Mouse (Mus musculus) liver, embryonic 16.5 days (tissue): ENCODE measurements around the gene Camk1d. TPM values are rescaled to one million over a fixed set of nuclear protein-coding genes. Genes with fewer than 3 reads are reported as not detected.
A peak's percentile ranks its signal among the peaks of the same experiment; 100 is the strongest.

Experiments
- ATAC-seq: fragments of 200-750 bp; cut with Nextera tagmentation; 2 replicates; pipeline ENCODE4 v1.8.0; 2017; ENCODE audit warnings: low read depth, mild to moderate bottlenecking, moderate number of reproducible peaks, moderate library complexity
- H3K27ac ChIP-seq: fragments of 300-500 bp; sonication (generic); 2 replicates; pipeline ENCODE4 v1.5.1; 2014; ENCODE audit warnings: mild to moderate bottlenecking, low read length
- H3K27me3 ChIP-seq: fragments of 300-500 bp; sonication (generic); 2 replicates; pipeline ENCODE4 v1.6.1; 2014; ENCODE audit warnings: low read depth, low read length, mixed read lengths; ENCODE audit not compliant: control insufficient read depth, insufficient read depth
- H3K36me3 ChIP-seq: fragments of 300-500 bp; sonication (generic); 2 replicates; pipeline ENCODE4 v1.6.1; 2014; ENCODE audit warnings: mild to moderate bottlenecking; ENCODE audit not compliant: control insufficient read depth, insufficient read depth
- H3K4me1 ChIP-seq: fragments of 300-500 bp; sonication (generic); 2 replicates; pipeline ENCODE4 v1.6.1; 2014; ENCODE audit warnings: low read depth, low read length, mixed read lengths; ENCODE audit not compliant: control insufficient read depth
- H3K4me2 ChIP-seq: fragments of 300-500 bp; sonication (generic); 2 replicates; pipeline ENCODE4 v1.6.1; 2014; ENCODE audit warnings: low read depth, low read length, mixed read lengths
- H3K4me3 ChIP-seq: fragments of 300-500 bp; sonication (generic); 2 replicates; pipeline ENCODE4 v1.5.1; 2014; ENCODE audit warnings: low read depth, mild to moderate bottlenecking, low read length
- H3K9ac ChIP-seq: fragments of 300-500 bp; sonication (generic); 2 replicates; pipeline ENCODE4 v1.6.1; 2014; ENCODE audit warnings: low read depth, low read length
- H3K9me3 ChIP-seq: fragments of 300-500 bp; sonication (generic); replicated peaks from 2 replicates; pipeline ENCODE4 v1.6.1; 2016; ENCODE audit warnings: low read length; ENCODE audit not compliant: control insufficient read depth
- WGBS: fragments of 180-500 bp; shearing (Covaris S2); extraction: QIAGEN DNeasy Blood & Tissue Kit; methylation state at CpG from one replicate; pipeline ENCODE4 v1.1.7; 2014; ENCODE audit not compliant: insufficient replicate concordance; 5-methylcytosine and 5-hydroxymethylcytosine counted together
- polyA plus RNA-seq: library from polyadenylated mRNA; unstranded; fragments of >200 nt; fragmentation: Nextera tagmentation; extraction: Ambion mirVana; gene quantifications from 2 replicates; pipeline ENCODE4 v1.2.1, GENCODE M21; 2015

The Camk1d gene
- polyA plus RNA-seq, 1 experiment from 2014 or later = 1.3 TPM

DNA sequence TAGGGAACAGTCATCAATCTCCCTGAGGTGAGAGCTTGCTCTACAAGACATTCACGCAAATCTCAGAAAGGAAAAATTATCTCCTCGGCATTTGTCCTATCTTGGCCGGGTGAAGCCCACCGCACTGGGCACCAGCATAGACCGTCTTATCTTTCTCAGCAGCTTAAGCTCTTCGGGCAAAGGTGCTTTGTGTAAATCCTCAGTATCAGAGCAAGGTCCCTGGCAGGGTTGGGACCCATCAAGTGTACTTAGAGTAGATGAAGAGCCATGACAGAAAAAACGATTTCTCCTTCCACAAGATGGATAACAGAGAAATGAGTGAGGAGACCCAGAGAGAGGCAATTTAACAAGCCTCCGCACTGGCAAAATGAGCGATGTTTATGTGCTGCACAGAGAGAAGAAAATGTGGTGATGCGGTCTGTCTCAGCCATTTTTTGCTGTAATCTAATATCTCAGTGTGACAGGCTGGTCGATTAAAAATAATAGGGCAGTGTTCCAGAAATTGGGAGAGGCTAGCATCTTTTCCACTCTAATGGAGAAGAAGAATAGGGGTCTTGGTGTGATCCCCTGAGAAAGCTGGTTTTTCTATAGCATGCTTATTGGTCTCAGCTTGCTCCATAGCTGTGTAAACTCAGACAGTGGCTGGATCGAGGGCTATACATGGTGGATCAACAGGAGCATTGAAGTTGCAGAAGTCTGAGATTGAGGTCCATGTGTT is 386.6 kb downstream of the Camk1d start:
- no peaks in the 10 kb centered on the region for H3K36me3 ChIP-seq
- H3K4me2 ChIP-seq = no peak overlapping the region
- ATAC-seq = no peak
- WGBS = 63% methylated on average over 12 of the region's 12 CpGs
- H3K9me3 ChIP-seq = no peaks in the 10 kb centered on the region
- H3K9ac ChIP-seq = no peak overlapping the region
- no peaks in the 10 kb centered on the region for H3K27me3 ChIP-seq
- no peak overlapping the region for H3K4me3 ChIP-seq
- H3K4me1 ChIP-seq = no peaks in the 10 kb centered on the region
- H3K27ac ChIP-seq = no peak overlapping the region

DNA sequence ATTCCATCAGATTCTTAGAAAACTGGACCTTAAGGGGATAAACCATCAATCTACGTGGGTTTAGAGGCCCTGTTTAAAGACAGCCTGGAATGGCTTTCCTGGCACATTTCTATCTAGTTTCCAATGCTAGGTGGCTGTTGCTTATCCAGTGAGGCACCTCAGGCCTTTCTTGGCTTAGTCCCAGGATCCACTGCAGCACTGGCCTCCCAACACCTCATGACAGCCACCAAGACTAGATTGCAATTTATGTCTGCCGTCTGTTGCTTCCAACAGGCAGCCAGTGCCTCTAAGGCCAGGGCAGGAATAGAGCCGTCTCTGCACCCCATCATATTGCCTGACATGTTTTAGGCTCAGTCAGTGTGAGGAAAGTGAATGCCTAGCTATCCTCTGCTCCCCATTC is 389.5 kb downstream of the Camk1d start:
- Histone ChIP-seq H3K4me3 (no peak overlapping the region), H3K36me3 (no peaks in the 10 kb centered on the region), H3K9ac (no peak overlapping the region), H3K27me3 (no peaks in the 10 kb centered on the region), H3K4me1 (no peaks in the 10 kb centered on the region; the same call in 1 of the 2 replicates), H3K27ac (no peak overlapping the region), H3K9me3 (no peaks in the 10 kb centered on the region), H3K4me2 (no peak overlapping the region)
- WGBS = 58% methylated on average over 3 of the region's 3 CpGs
- ATAC-seq = no peak

DNA sequence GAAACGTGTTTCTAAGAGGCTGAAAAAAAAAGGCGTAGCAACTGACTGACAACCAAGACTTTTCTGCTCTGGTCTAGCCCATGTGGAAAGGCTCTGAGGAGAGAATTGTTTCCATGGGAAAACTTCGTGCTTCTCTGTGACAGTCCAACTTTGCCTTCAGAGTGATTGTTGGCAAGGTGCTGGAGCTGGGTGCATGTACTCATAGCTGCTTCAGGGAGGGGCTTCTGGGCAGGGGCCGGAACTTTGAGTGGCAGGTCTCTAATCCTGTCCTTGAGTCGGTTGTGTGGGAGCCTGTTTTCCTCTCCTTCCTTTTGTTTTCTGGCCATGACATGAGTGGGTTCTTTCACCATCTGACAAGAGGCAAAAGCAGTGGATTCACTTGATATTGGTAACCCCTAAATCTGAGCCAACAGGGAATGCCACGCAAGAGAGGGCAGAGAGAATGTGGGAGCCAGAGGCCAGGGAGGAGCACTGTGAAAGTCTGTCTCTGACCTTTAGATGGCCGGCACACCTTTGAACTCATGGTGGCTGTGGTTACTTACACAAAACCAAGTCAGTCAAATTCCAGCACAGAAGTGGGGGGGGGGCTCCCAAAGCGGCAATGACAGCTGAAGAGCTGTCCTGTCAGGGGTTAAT is 392.5 kb downstream of the Camk1d start:
- no peaks in the 10 kb centered on the region; the same call in 1 of the 2 replicates for H3K4me1 ChIP-seq
- no peak overlapping the region for H3K27ac ChIP-seq
- H3K4me3 ChIP-seq = no peak overlapping the region
- H3K4me2 ChIP-seq = no peak overlapping the region
- ATAC-seq = no peak
- no peaks in the 10 kb centered on the region for H3K27me3 ChIP-seq
- no peak overlapping the region for H3K9ac ChIP-seq
- 57% methylated on average over 8 of the region's 8 CpGs for WGBS
- H3K36me3 ChIP-seq = no peaks in the 10 kb centered on the region
- no peaks in the 10 kb centered on the region for H3K9me3 ChIP-seq

DNA sequence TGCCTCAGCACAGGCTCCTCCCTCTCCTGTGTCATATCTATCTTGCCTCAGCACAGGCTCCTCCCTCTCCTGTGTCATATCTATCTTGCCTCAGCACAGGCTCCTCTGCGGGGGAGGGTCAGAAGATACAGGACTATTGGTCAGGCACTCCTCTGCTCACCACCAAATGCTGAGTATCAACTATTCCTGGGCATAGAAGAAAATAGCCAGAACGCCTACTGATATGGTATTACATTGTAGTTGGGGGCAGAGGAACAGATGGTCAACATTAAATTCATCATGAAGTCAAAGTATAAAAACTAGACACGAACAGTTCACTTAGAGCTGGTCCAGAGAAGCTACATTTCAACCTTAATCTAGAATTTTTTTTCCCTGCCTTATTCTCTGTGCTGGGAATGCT is 395.2 kb downstream of the Camk1d start:
- Histone ChIP-seq H3K4me2 (no peak overlapping the region), H3K4me3 (no peak overlapping the region), H3K4me1 (no peaks in the 10 kb centered on the region; the same call in 1 of the 2 replicates), H3K9me3 (no peaks in the 10 kb centered on the region), H3K27ac (no peak overlapping the region), H3K9ac (no peak overlapping the region), H3K36me3 (no peaks in the 10 kb centered on the region), H3K27me3 (no peaks in the 10 kb centered on the region)
- WGBS = 63% methylated on average over 3 of the region's 3 CpGs
- ATAC-seq = no peak

DNA sequence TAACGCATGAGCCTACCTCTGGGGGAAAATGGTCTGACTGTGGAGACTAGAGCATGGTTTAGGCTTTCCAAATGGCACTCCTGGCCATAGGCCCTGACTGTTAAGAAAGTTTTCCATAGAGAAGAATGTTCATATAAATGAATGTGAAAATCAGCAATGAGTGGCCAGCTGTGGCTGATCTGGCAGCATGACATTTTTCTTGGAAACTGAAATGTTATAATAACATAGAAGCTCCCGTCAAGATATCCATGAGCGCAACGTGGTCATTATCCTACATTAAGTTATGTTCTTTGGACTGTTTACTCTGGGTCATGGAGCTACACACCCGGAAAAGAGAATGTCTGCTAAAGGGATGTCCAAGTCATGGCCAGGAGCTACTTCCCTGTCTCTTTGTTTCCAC is 397.6 kb downstream of the Camk1d start:
- Histone ChIP-seq H3K9ac (no peak overlapping the region), H3K36me3 (no peaks in the 10 kb centered on the region), H3K4me3 (no peak overlapping the region), H3K27me3 (no peaks in the 10 kb centered on the region), H3K9me3 (no peaks in the 10 kb centered on the region), H3K27ac (no peak overlapping the region), H3K4me2 (no peak overlapping the region), H3K4me1 (no peaks in the 10 kb centered on the region; the same call in 1 of the 2 replicates)
- WGBS = 67% methylated on average over 5 of the region's 5 CpGs
- ATAC-seq = no peak

DNA sequence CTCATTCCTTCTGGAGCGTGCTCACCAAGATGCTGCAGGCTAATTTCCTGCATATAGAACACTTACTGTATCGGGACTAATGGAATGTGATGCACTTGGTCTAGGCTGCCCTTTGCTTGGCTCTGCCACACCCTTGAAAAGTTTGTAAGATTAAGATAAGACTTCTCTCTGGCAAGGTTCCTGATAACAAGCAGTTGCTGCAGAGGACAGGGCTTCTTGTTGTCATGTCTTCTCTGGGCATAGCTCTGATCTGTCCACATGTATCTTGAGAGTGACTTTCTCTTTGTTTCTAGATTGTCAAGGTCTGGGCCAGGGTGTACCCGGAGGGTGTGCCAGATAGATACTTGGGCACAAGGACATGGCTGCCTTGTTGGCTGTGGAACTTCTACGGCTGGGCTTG is 398.1 kb downstream of the Camk1d start:
- Histone ChIP-seq H3K9ac (no peak overlapping the region), H3K4me3 (no peak overlapping the region), H3K9me3 (no peaks in the 10 kb centered on the region), H3K4me2 (no peak overlapping the region), H3K4me1 (no peaks in the 10 kb centered on the region), H3K36me3 (no peaks in the 10 kb centered on the region), H3K27ac (no peak overlapping the region), H3K27me3 (no peaks in the 10 kb centered on the region)
- WGBS = 48% methylated on average over 4 of the region's 4 CpGs
- peak; percentile 51 for ATAC-seq

DNA sequence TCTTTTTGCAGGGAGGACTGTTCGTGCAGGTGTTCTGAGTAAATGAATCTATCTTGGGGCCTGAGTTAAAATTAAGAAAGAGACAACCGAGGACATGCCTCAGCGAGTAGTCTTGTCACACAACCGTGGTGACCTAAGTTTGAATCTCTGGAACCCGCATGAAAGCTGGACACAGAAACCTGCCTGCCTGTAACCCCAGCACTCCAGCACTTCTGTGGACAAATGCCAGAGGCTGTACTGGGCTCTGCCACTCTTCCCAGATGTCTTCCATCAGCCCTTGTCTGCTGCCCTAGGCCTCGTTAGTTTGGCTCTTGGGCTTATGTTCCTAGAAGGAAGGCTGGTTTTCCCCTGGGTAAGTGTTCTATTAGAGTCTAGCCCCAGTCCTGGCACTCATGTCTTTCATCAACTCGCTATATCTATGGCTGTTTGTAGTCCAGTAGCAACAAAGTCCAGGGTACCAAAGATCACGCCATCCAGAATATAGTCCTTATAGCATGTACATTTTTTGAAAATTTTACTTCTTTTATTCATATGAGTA is 399.0 kb downstream of the Camk1d start:
- Histone ChIP-seq H3K4me3 (no peak overlapping the region), H3K9me3 (no peaks in the 10 kb centered on the region), H3K36me3 (no peaks in the 10 kb centered on the region), H3K9ac (no peak overlapping the region), H3K27me3 (no peaks in the 10 kb centered on the region), H3K4me2 (no peak overlapping the region), H3K27ac (no peak overlapping the region), H3K4me1 (no peaks in the 10 kb centered on the region)
- 65% methylated on average over 8 of the region's 8 CpGs for WGBS
- ATAC-seq = no peak

DNA sequence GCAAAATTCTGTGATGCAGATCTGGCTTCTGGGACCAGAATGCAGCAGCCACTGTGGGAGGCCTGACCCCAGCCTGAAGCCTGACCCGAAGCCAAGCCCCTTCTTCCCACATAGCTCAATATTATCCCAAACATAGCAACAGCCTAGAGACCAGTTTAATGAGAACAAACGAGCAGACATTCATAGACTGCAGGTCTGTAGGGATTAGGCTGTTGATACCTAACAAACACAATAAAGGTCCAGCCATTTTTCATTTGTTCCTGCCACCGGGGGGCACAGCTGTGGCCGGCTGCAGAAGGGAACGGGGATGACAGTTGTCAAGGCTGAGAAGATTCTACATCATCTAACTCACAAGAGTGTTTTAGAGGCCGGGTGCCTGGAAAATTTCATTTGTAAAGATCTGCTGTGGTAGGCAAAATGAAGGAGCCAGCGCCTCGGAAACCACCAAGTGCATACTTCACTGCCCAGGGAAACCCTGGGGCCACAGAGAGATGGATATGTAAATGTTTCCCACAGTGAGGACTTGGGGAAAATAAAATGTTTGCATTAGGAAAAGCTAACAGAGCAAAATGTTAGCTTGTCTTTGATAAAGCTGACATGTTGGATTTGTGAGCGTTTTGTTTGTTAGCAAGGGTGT is 399.7 kb downstream of the Camk1d start:
- ATAC-seq = no peak
- Histone ChIP-seq H3K4me1 (no peaks in the 10 kb centered on the region), H3K4me2 (no peak overlapping the region), H3K27me3 (no peaks in the 10 kb centered on the region), H3K9me3 (no peaks in the 10 kb centered on the region), H3K4me3 (no peak overlapping the region), H3K9ac (no peak overlapping the region), H3K27ac (no peak overlapping the region), H3K36me3 (no peaks in the 10 kb centered on the region)
- WGBS = 55% methylated on average over 9 of the region's 9 CpGs

DNA sequence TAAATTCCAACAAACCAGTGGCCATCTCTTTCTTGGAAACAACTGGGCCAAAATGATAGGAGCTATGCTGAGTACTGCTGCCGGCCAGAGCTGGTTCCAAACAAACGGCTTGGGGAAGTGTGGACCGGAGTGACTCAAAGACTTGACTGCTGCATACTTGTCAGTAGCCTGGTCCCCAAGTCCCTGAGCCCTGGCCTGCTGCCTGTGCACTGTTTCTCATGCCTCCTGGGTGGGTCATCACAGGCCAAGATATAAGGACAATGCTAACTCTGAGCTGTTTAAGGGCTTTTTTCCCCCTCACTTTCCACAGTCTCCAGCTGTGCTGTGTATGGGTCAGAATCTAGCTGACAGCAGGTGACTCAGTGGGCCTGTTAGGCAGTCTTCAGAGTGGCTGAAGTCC is 409.2 kb downstream of the Camk1d start:
- ATAC-seq = no peak
- WGBS = 84% methylated on average over 3 of the region's 3 CpGs
- H3K9ac ChIP-seq = no peak overlapping the region
- H3K36me3 ChIP-seq = no peaks in the 10 kb centered on the region
- no peaks in the 10 kb centered on the region for H3K9me3 ChIP-seq
- H3K4me2 ChIP-seq = no peak overlapping the region
- no peak overlapping the region for H3K4me3 ChIP-seq
- H3K27ac ChIP-seq = no peak overlapping the region
- H3K4me1 ChIP-seq = no peaks in the 10 kb centered on the region
- H3K27me3 ChIP-seq = no peaks in the 10 kb centered on the region
